Mouse (Mus musculus) G1E (cell line): ENCODE measurements around the gene Zfp408.

ENCODE experiments used
- CTCF ChIP-seq: IDR thresholded peaks from 2 replicates; pipeline ENCODE4 v1.5.1; 2012; ENCODE audit warnings: low read depth, low read length, inconsistent platforms, mixed read lengths
- GATA1 ChIP-seq: IDR thresholded peaks from 2 replicates; pipeline ENCODE4 v1.6.1; 2012; ENCODE audit warnings: borderline replicate concordance, low read length, inconsistent platforms, mixed read lengths
- POLR2AphosphoS5 ChIP-seq: IDR thresholded peaks from 2 replicates; pipeline ENCODE4 v1.6.1; 2012; ENCODE audit warnings: low read depth, low read length, inconsistent platforms; ENCODE audit not compliant: insufficient replicate concordance
- TAL1 ChIP-seq: conservative IDR thresholded peaks from 2 replicates; pipeline ENCODE4 v1.6.1; 2012; ENCODE audit warnings: low read depth, low read length, inconsistent platforms, mixed read lengths

DNA sequence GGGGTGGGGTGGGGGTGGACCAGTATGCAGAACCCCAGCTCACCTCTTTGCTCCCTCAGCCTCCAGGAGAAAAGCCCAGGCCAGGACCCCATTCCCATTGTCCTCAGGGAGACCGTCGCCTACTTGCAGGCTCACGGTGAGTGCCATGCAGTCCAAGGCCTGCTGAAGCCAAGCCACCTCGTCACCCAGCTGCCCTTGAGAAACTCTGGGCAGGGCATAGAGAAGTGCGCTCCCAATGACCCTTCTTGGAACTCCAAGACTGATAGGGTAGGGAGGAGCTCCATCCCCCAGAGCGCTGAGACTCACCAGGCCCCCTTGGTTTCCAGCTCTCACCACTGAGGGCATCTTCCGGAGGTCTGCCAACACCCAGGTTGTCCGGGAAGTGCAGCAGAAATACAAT lies 19.7 kb upstream of the Zfp408 start:
- TF ChIP-seq CTCF (no peak), POLR2AphosphoS5 (no peak), TAL1 (no peak), GATA1 (no peak)
